Mouse (Mus musculus): ENCODE measurements around the gene Prpmp5. TPM values are rescaled to one million over a fixed set of nuclear protein-coding genes. Genes with fewer than 3 reads are reported as not detected.
"Not testable (repeated sequence)": the region's sequence is repeated elsewhere in the genome, so short reads cannot be mapped to it uniquely, and the experiment has no call there.

Gene Prpmp5
- not detected in 2 replicates for polyA plus RNA-seq (2014; fragmentation: Nextera tagmentation; extraction: Ambion mirVana)

GRCm38 (mm10) chr6:132314657-132315056 lies at the start of gene Prpmp5:
Gene Prpmp5, minus strand, starts transcription at chr6:132314757.
- not testable (repeated sequence) for ATAC-seq (replicated peaks; ENCODE audit: insufficient number of reproducible peaks, low FRiP score, low TSS enrichment, low read depth); DNase-seq (ENCODE audit: low spot score)

GRCm38 (mm10) chr6:132364034-132364433 lies 49.5 kb upstream of the Prpmp5 start, which contains the start of gene Gm8882:
Gene Gm8882, minus strand, starts transcription at chr6:132364134.
- ATAC-seq (replicated peaks; ENCODE audit: insufficient number of reproducible peaks, low FRiP score, low TSS enrichment, low read depth) = not testable (repeated sequence)
- 72% methylated on average over 1 of the region's 1 CpGs for WGBS

More at GRCm38 (mm10) chr6:132314657-132315056, at the start of gene Prpmp5:
- not testable (repeated sequence) for H3K36me3 ChIP-seq (replicated peaks; ENCODE audit: control insufficient read depth, insufficient read depth, low read depth, low read length); H3K4me1 ChIP-seq (ENCODE audit: control insufficient read depth, insufficient read depth, low read length); H3K4me2 ChIP-seq (ENCODE audit: low read depth, low read length); H3K27me3 ChIP-seq (ENCODE audit: control insufficient read depth, insufficient read depth, low read length); H3K27ac ChIP-seq (replicated peaks; ENCODE audit: low read depth, low read length); H3K4me3 ChIP-seq (ENCODE audit: low read depth, low read length); H3K9ac ChIP-seq (replicated peaks; ENCODE audit: low read length); H3K9me3 ChIP-seq (replicated peaks; ENCODE audit: control insufficient read depth, low read length)

More at GRCm38 (mm10) chr6:132364034-132364433, 49.5 kb upstream of the Prpmp5 start, which contains the start of gene Gm8882:
- H3K4me1 ChIP-seq (ENCODE audit: control insufficient read depth, insufficient read depth, low read length); DNase-seq (ENCODE audit: low spot score); H3K4me3 ChIP-seq (ENCODE audit: low read depth, low read length); H3K4me2 ChIP-seq (ENCODE audit: low read depth, low read length); H3K9me3 ChIP-seq (replicated peaks; ENCODE audit: control insufficient read depth, low read length); H3K27ac ChIP-seq (replicated peaks; ENCODE audit: low read depth, low read length); H3K9ac ChIP-seq (replicated peaks; ENCODE audit: low read length); H3K36me3 ChIP-seq (replicated peaks; ENCODE audit: control insufficient read depth, insufficient read depth, low read depth, low read length); H3K27me3 ChIP-seq (ENCODE audit: control insufficient read depth, insufficient read depth, low read length): not testable (repeated sequence)

Other genes with a start within 250 kb of the Prpmp5 start
- not detected in 2 replicates for gene Prb1, start 104.2 kb downstream of the Prpmp5 start, polyA plus RNA-seq (2014; fragmentation: Nextera tagmentation; extraction: Ambion mirVana)
- gene Gm8882, start 49.4 kb upstream of the Prpmp5 start, polyA plus RNA-seq (2014; fragmentation: Nextera tagmentation; extraction: Ambion mirVana) = not detected in 2 replicates

Measured in embryonic facial prominence, embryonic 11.5 days (tissue).